Mouse (Mus musculus): ENCODE measurements around the gene Tspyl1. TPM values are rescaled to one million over a fixed set of nuclear protein-coding genes. Genes with fewer than 3 reads are reported as not detected.
A peak's percentile ranks its signal among the peaks of the same experiment; 100 is the strongest.

Gene Tspyl1
- polyA plus RNA-seq, 1 experiment from 2014 or later, result 73.3 TPM

DNA sequence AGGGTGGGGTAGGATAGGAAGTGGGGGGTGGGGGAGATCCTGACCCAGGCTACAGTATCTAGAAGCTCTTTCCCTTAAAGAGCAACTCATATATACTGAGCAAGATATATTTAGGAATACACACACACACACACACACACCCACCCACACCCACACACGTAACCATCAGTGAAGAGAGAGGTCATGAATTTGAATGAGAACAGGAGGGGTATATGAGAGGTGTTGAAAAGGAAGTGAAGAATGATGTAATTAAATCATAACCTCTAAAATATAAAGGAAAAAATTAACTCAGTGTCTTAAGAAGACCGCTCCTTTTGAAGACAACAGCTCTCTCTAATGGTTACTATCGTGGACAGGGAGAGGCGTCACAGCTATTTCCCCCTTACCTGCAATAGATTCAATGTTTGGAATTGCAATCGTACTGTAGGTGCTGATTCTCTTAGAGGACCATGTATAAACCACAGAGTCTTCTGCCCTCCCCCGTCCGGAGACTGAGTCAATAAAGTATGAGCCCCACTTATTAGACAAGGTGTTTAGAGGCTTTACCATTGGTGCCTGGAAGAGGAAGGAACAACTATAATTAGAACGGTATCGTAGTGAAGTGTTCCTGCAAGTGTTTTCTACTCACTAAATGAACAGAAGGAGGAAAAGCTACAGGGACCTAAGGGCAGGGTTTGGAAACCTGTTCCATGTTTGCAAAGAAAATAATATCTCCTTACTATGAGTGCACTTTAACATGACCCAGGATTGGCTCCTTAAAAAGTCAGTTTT is 28.1 kb downstream of the Tspyl1 start:
- no peaks in the 10 kb centered on the region for H3K27me3 ChIP-seq (replicated peaks; ENCODE audit: insufficient read depth, low read length)
- DNase-seq (ENCODE audit: low spot score) (peak; percentile 87), ATAC-seq (peak; percentile 94)
- H3K4me1 ChIP-seq (ENCODE audit: insufficient read depth, low read depth, low read length), result no peaks in the 10 kb centered on the region
- H3K4me3 ChIP-seq (ENCODE audit: low read depth, low read length), result no peak overlapping the region
- 56% methylated on average over 9 of the region's 9 CpGs for WGBS
- peaks cover 4% of the 10 kb centered on the region; the same call in 1 of the 2 replicates for H3K36me3 ChIP-seq (ENCODE audit: insufficient read depth, low read length)
- H3K27ac ChIP-seq (ENCODE audit: low read length), result peak overlapping the region; percentile 27; the same call in 1 of the 2 replicates
- TF ChIP-seq EP300 (IDR thresholded peaks at IDR 0.05) (peak; percentile 64; the same call in 1 of the 2 replicates), CTCF (IDR thresholded peaks at IDR 0.05) (no peak)
- no peak overlapping the region for H3K4me2 ChIP-seq (replicated peaks; ENCODE audit: low read depth, low read length)
- H3K9ac ChIP-seq (replicated peaks; ENCODE audit: low read depth), result no peak overlapping the region
- H3K9me3 ChIP-seq (ENCODE audit: low read length), result no peaks in the 10 kb centered on the region

DNA sequence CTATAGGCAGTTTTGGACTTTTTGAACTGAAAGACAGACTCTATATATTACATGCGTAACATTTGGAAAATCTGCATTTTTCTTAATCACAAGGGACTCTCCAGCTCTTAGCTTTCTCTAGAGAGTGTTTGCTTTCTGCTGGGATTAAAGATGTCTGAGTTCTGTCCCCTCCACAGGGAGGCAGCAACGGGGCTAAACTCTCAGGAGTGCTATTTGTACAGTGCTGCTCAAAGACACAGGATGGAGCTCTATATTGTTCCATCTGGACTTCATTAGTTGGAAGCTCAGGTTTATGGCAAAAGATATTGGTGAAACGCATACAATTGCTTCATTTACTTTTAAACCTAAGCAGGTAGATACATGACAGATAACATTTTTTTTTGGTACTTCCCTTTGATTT is 30.5 kb downstream of the Tspyl1 start:
- Histone ChIP-seq H3K27ac (ENCODE audit: low read length) (no peak overlapping the region), H3K4me2 (replicated peaks; ENCODE audit: low read depth, low read length) (no peak overlapping the region), H3K36me3 (ENCODE audit: insufficient read depth, low read length) (peaks cover 4% of the 10 kb centered on the region; the same call in 1 of the 2 replicates), H3K9ac (replicated peaks; ENCODE audit: low read depth) (no peak overlapping the region), H3K9me3 (ENCODE audit: low read length) (no peaks in the 10 kb centered on the region), H3K4me1 (ENCODE audit: insufficient read depth, low read depth, low read length) (no peaks in the 10 kb centered on the region), H3K27me3 (replicated peaks; ENCODE audit: insufficient read depth, low read length) (no peaks in the 10 kb centered on the region), H3K4me3 (ENCODE audit: low read depth, low read length) (no peak overlapping the region)
- ATAC-seq, result no peak
- WGBS, result 67% methylated on average over 3 of the region's 3 CpGs
- TF ChIP-seq EP300 (IDR thresholded peaks at IDR 0.05), result no peak
- peak; percentile 43 for TF ChIP-seq CTCF (IDR thresholded peaks at IDR 0.05)
- no peak for DNase-seq (ENCODE audit: low spot score)

GRCm38 (mm10) chr10:34316571-34317216 is 34.7 kb downstream of the Tspyl1 start:
- Histone ChIP-seq H3K4me1 (ENCODE audit: insufficient read depth, low read depth, low read length) (no peaks in the 10 kb centered on the region), H3K4me2 (replicated peaks; ENCODE audit: low read depth, low read length) (no peak overlapping the region), H3K9ac (replicated peaks; ENCODE audit: low read depth) (no peak overlapping the region), H3K27ac (ENCODE audit: low read length) (no peak overlapping the region), H3K36me3 (ENCODE audit: insufficient read depth, low read length) (peaks cover 4% of the 10 kb centered on the region; the same call in 1 of the 2 replicates), H3K9me3 (ENCODE audit: low read length) (no peaks in the 10 kb centered on the region), H3K4me3 (ENCODE audit: low read depth, low read length) (no peak overlapping the region), H3K27me3 (replicated peaks; ENCODE audit: insufficient read depth, low read length) (no peaks in the 10 kb centered on the region)
- WGBS, result 7% methylated on average over 3 of the region's 3 CpGs
- DNase-seq (ENCODE audit: low spot score), result no peak
- peak; percentile 40 for ATAC-seq
- no peak for TF ChIP-seq CTCF (IDR thresholded peaks at IDR 0.05)
- no peak for TF ChIP-seq EP300 (IDR thresholded peaks at IDR 0.05)

DNA sequence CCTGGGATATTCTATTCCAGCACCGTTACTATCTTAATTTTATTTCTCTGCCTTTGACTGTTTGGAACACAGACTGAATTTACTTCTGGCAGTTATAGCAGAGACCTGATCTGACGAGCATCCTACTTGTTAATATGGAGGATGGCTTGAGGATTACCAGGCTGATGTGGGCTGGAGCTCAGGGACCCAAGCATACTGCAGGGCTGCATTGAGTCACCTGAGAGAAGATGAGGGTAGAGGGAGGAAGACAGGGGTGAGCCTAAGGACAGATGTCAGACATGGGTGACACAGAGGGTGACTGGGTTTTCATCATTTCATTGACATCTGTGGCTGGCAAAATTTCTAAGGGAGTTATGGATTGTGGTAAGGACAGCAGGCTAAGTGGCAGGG is 35.2 kb downstream of the Tspyl1 start:
- 45% methylated on average over 2 of the region's 2 CpGs for WGBS
- no peak overlapping the region for H3K4me2 ChIP-seq (replicated peaks; ENCODE audit: low read depth, low read length)
- TF ChIP-seq CTCF (IDR thresholded peaks at IDR 0.05), result no peak
- TF ChIP-seq EP300 (IDR thresholded peaks at IDR 0.05), result no peak
- H3K36me3 ChIP-seq (ENCODE audit: insufficient read depth, low read length), result peaks cover 4% of the 10 kb centered on the region; the same call in 1 of the 2 replicates
- no peak overlapping the region for H3K9ac ChIP-seq (replicated peaks; ENCODE audit: low read depth)
- no peak for ATAC-seq
- DNase-seq (ENCODE audit: low spot score), result no peak
- H3K4me3 ChIP-seq (ENCODE audit: low read depth, low read length), result no peak overlapping the region
- no peaks in the 10 kb centered on the region for H3K9me3 ChIP-seq (ENCODE audit: low read length)
- no peaks in the 10 kb centered on the region for H3K4me1 ChIP-seq (ENCODE audit: insufficient read depth, low read depth, low read length)
- no peaks in the 10 kb centered on the region for H3K27me3 ChIP-seq (replicated peaks; ENCODE audit: insufficient read depth, low read length)
- no peak overlapping the region for H3K27ac ChIP-seq (ENCODE audit: low read length)

GRCm38 (mm10) chr10:34320809-34321208 is 38.8 kb downstream of the Tspyl1 start:
- H3K4me2 ChIP-seq (replicated peaks; ENCODE audit: low read depth, low read length), result no peak overlapping the region
- no peaks in the 10 kb centered on the region for H3K9me3 ChIP-seq (ENCODE audit: low read length)
- ATAC-seq (peak; percentile 43), DNase-seq (ENCODE audit: low spot score) (peak; percentile 33)
- no peaks in the 10 kb centered on the region for H3K27me3 ChIP-seq (replicated peaks; ENCODE audit: insufficient read depth, low read length)
- H3K36me3 ChIP-seq (ENCODE audit: insufficient read depth, low read length), result no peaks in the 10 kb centered on the region
- no peak overlapping the region for H3K27ac ChIP-seq (ENCODE audit: low read length)
- H3K4me3 ChIP-seq (ENCODE audit: low read depth, low read length), result no peak overlapping the region
- H3K4me1 ChIP-seq (ENCODE audit: insufficient read depth, low read depth, low read length), result no peaks in the 10 kb centered on the region
- WGBS, result 58% methylated on average over 2 of the region's 2 CpGs
- TF ChIP-seq CTCF (IDR thresholded peaks at IDR 0.05), result no peak
- TF ChIP-seq EP300 (IDR thresholded peaks at IDR 0.05), result no peak
- no peak overlapping the region for H3K9ac ChIP-seq (replicated peaks; ENCODE audit: low read depth)

- no peaks in the 10 kb centered on the region for H3K9me3 ChIP-seq (ENCODE audit: low read length)
- H3K4me3 ChIP-seq (ENCODE audit: low read depth, low read length), result no peak overlapping the region
- ATAC-seq (no peak), DNase-seq (ENCODE audit: low spot score) (peak; percentile 73)
- H3K36me3 ChIP-seq (ENCODE audit: insufficient read depth, low read length), result no peaks in the 10 kb centered on the region
- TF ChIP-seq EP300 (IDR thresholded peaks at IDR 0.05) (no peak), CTCF (IDR thresholded peaks at IDR 0.05) (peak; percentile 84)
- no peaks in the 10 kb centered on the region for H3K4me1 ChIP-seq (ENCODE audit: insufficient read depth, low read depth, low read length)
- no peaks in the 10 kb centered on the region for H3K27me3 ChIP-seq (replicated peaks; ENCODE audit: insufficient read depth, low read length)
- 16% methylated on average over 4 of the region's 4 CpGs for WGBS
- H3K4me2 ChIP-seq (replicated peaks; ENCODE audit: low read depth, low read length), result no peak overlapping the region
- no peak overlapping the region for H3K9ac ChIP-seq (replicated peaks; ENCODE audit: low read depth)
- H3K27ac ChIP-seq (ENCODE audit: low read length), result no peak overlapping the region
These were observed 44.7 kb downstream of the Tspyl1 start for GRCm38 (mm10) chr10:34326701-34327100.

Measured in lung, postnatal 0 days (tissue).